Mouse (Mus musculus) forebrain, embryonic 14.5 days (tissue): ENCODE measurements at regions not wholly inside any gene's neighbourhood (a gene's known extent, or its start where the extent isn't known, plus 50 kb on each side); places are given as distances from the start of the nearest gene placed in this dataset.
A peak's percentile ranks its signal among the peaks of the same experiment; 100 is the strongest.

Experiments used
- ATAC-seq: fragments of 200-750 bp; cut with Nextera tagmentation; 2 replicates; pipeline ENCODE4 v1.8.0; 2017; ENCODE audit warnings: mild to moderate bottlenecking, moderate library complexity
- DNase-seq: peaks from one replicate; pipeline ENCODE4 v3.0.0-alpha.2; 2015; ENCODE audit warnings: low spot score
- H3K27ac ChIP-seq: fragments of 300-500 bp; sonication (generic); 2 replicates; pipeline ENCODE4 v1.5.1; 2014; ENCODE audit warnings: low read depth, mild to moderate bottlenecking, control low read depth, low read length, moderate library complexity
- H3K27me3 ChIP-seq: fragments of 300-500 bp; sonication (generic); replicated peaks from 2 replicates; pipeline ENCODE4 v1.6.1; 2014; ENCODE audit warnings: low read length, control low read depth, mixed read lengths; ENCODE audit not compliant: control insufficient read depth, insufficient read depth
- H3K36me3 ChIP-seq: fragments of 300-500 bp; sonication (generic); 2 replicates; pipeline ENCODE4 v1.6.1; 2014; ENCODE audit warnings: low read length, control low read depth; ENCODE audit not compliant: control insufficient read depth, insufficient read depth
- H3K4me1 ChIP-seq: fragments of 300-500 bp; sonication (generic); 2 replicates; pipeline ENCODE4 v1.6.1; 2014; ENCODE audit warnings: antibody characterized with exemption, low read length, control low read depth; ENCODE audit not compliant: control insufficient read depth, insufficient read depth
- H3K4me2 ChIP-seq: fragments of 300-500 bp; sonication (generic); 2 replicates; pipeline ENCODE4 v1.6.1; 2014; ENCODE audit warnings: mild to moderate bottlenecking, control low read depth, low read length
- H3K4me3 ChIP-seq: fragments of 300-500 bp; sonication (generic); 2 replicates; pipeline ENCODE4 v1.5.1; 2014; ENCODE audit warnings: low read depth, low read length, control low read depth
- H3K9ac ChIP-seq: fragments of 300-500 bp; sonication (generic); 2 replicates; pipeline ENCODE4 v1.6.1; 2014; ENCODE audit warnings: mild to moderate bottlenecking, low read length, control low read depth, moderate library complexity
- H3K9me3 ChIP-seq: fragments of 300-500 bp; sonication (generic); replicated peaks from 2 replicates; pipeline ENCODE4 v1.6.1; 2016; ENCODE audit warnings: low read length, control low read depth, mixed read lengths; ENCODE audit not compliant: control insufficient read depth
- WGBS: fragments of 180-500 bp; shearing (Covaris S2); extraction: QIAGEN DNeasy Blood & Tissue Kit; methylation state at CpG from one replicate; pipeline ENCODE4 v1.1.7; 2014; 5-methylcytosine and 5-hydroxymethylcytosine counted together

GRCm38 (mm10) chr1:137453446-137454208 lies 493.4 kb upstream of the Nr5a2 start:
- H3K4me2 ChIP-seq: no peak overlapping the region
- no peaks in the 10 kb centered on the region for H3K9me3 ChIP-seq
- H3K4me1 ChIP-seq: peaks cover 8% of the 10 kb centered on the region
- no peak overlapping the region for H3K4me3 ChIP-seq
- DNase-seq (peak; percentile 63), ATAC-seq (peak; percentile 81)
- WGBS: 30% methylated on average over 7 of the region's 7 CpGs
- H3K27ac ChIP-seq: no peak overlapping the region
- H3K9ac ChIP-seq: no peak overlapping the region
- no peaks in the 10 kb centered on the region for H3K36me3 ChIP-seq
- H3K27me3 ChIP-seq: no peaks in the 10 kb centered on the region

GRCm38 (mm10) chr1:137452749-137453148 lies 492.5 kb upstream of the Nr5a2 start:
- H3K27ac ChIP-seq: no peak overlapping the region
- H3K27me3 ChIP-seq: no peaks in the 10 kb centered on the region
- H3K4me1 ChIP-seq: peaks cover 8% of the 10 kb centered on the region
- no peak overlapping the region for H3K4me2 ChIP-seq
- H3K9me3 ChIP-seq: no peaks in the 10 kb centered on the region
- H3K9ac ChIP-seq: no peak overlapping the region
- H3K36me3 ChIP-seq: no peaks in the 10 kb centered on the region
- H3K4me3 ChIP-seq: no peak overlapping the region
- 84% methylated on average over 1 of the region's 1 CpGs for whole genome bisulfite sequencing
- ATAC-seq (no peak), DNase-seq (no peak)

- WGBS: 34% methylated on average over 3 of the region's 3 CpGs
- no peak for ATAC-seq
Observed at GRCm38 (mm10) chr1:137446497-137446896, 486.2 kb upstream of the Nr5a2 start.

GRCm38 (mm10) chr1:137428110-137428509 lies 467.9 kb upstream of the Nr5a2 start:
- Histone ChIP-seq H3K4me1 (no peaks in the 10 kb centered on the region), H3K27me3 (no peaks in the 10 kb centered on the region), H3K9me3 (no peaks in the 10 kb centered on the region), H3K4me2 (no peak overlapping the region), H3K9ac (no peak overlapping the region), H3K36me3 (no peaks in the 10 kb centered on the region), H3K27ac (no peak overlapping the region), H3K4me3 (no peak overlapping the region)
- WGBS: 97% methylated on average over 1 of the region's 1 CpGs
- no peak for ATAC-seq
- no peak for DNase-seq

More at GRCm38 (mm10) chr1:137446497-137446896, 486.2 kb upstream of the Nr5a2 start:
- no peaks in the 10 kb centered on the region for H3K27me3 ChIP-seq
- no peak for DNase-seq
- H3K9ac ChIP-seq: no peak overlapping the region
- no peak overlapping the region for H3K4me3 ChIP-seq
- H3K9me3 ChIP-seq: no peaks in the 10 kb centered on the region
- no peak overlapping the region for H3K27ac ChIP-seq
- no peaks in the 10 kb centered on the region for H3K36me3 ChIP-seq
- H3K4me1 ChIP-seq: no peaks in the 10 kb centered on the region
- no peak overlapping the region for H3K4me2 ChIP-seq

GRCm38 (mm10) chr1:137418388-137418787 lies 458.1 kb upstream of the Nr5a2 start:
- H3K27ac ChIP-seq: no peak overlapping the region
- no peak overlapping the region for H3K4me2 ChIP-seq
- no peak for DNase-seq
- no peak overlapping the region for H3K4me3 ChIP-seq
- H3K27me3 ChIP-seq: no peaks in the 10 kb centered on the region
- no peak overlapping the region for H3K9ac ChIP-seq
- H3K36me3 ChIP-seq: no peaks in the 10 kb centered on the region
- no peaks in the 10 kb centered on the region for H3K9me3 ChIP-seq
- ATAC-seq: no peak
- H3K4me1 ChIP-seq: no peaks in the 10 kb centered on the region
- 54% methylated on average over 3 of the region's 3 CpGs for WGBS

- Histone ChIP-seq H3K27ac (no peak overlapping the region), H3K9me3 (no peaks in the 10 kb centered on the region), H3K36me3 (no peaks in the 10 kb centered on the region), H3K4me1 (no peaks in the 10 kb centered on the region), H3K4me3 (no peak overlapping the region), H3K4me2 (no peak overlapping the region), H3K9ac (no peak overlapping the region), H3K27me3 (no peaks in the 10 kb centered on the region)
- DNase-seq: no peak
- no peak for ATAC-seq
Observed at GRCm38 (mm10) chr1:137396736-137397135, 436.5 kb upstream of the Nr5a2 start.

GRCm38 (mm10) chr1:137387509-137387908 lies 427.3 kb upstream of the Nr5a2 start:
- no peak for DNase-seq
- no peaks in the 10 kb centered on the region for H3K27me3 ChIP-seq
- H3K4me3 ChIP-seq: no peak overlapping the region
- H3K4me1 ChIP-seq: no peaks in the 10 kb centered on the region
- no peaks in the 10 kb centered on the region for H3K9me3 ChIP-seq
- no peak overlapping the region for H3K27ac ChIP-seq
- no peak overlapping the region for H3K4me2 ChIP-seq
- no peak overlapping the region for H3K9ac ChIP-seq
- 43% methylated on average over 4 of the region's 4 CpGs for WGBS
- no peak for ATAC-seq
- no peaks in the 10 kb centered on the region for H3K36me3 ChIP-seq

GRCm38 (mm10) chr1:137378072-137378985 lies 418.1 kb upstream of the Nr5a2 start:
- Histone ChIP-seq H3K27ac (peak overlapping the region; percentile 80), H3K4me2 (peak overlapping the region; percentile 29), H3K9ac (no peak overlapping the region), H3K9me3 (no peaks in the 10 kb centered on the region), H3K36me3 (no peaks in the 10 kb centered on the region), H3K4me1 (peaks cover 8% of the 10 kb centered on the region), H3K4me3 (no peak overlapping the region), H3K27me3 (no peaks in the 10 kb centered on the region)
- 2% methylated on average over 6 of the region's 6 CpGs for WGBS
- DNase-seq (peak; percentile 94), ATAC-seq (peak; percentile 78)

GRCm38 (mm10) chr1:137376685-137377084 lies 416.4 kb upstream of the Nr5a2 start:
- no peak for ATAC-seq
- no peak overlapping the region for H3K4me3 ChIP-seq
- H3K36me3 ChIP-seq: no peaks in the 10 kb centered on the region
- H3K4me2 ChIP-seq: no peak overlapping the region
- H3K9me3 ChIP-seq: no peaks in the 10 kb centered on the region
- no peaks in the 10 kb centered on the region for H3K27me3 ChIP-seq
- 75% methylated on average over 10 of the region's 10 CpGs for WGBS
- H3K9ac ChIP-seq: no peak overlapping the region
- no peak overlapping the region for H3K27ac ChIP-seq
- DNase-seq: no peak
- peaks cover 8% of the 10 kb centered on the region for H3K4me1 ChIP-seq
